Mouse (Mus musculus): ENCODE measurements around the gene Disp3. TPM values are rescaled to one million over a fixed set of nuclear protein-coding genes. Genes with fewer than 3 reads are reported as not detected.

Disp3 gene
- polyA plus RNA-seq, 1 experiment from 2014 or later, result 0.65 TPM

DNA sequence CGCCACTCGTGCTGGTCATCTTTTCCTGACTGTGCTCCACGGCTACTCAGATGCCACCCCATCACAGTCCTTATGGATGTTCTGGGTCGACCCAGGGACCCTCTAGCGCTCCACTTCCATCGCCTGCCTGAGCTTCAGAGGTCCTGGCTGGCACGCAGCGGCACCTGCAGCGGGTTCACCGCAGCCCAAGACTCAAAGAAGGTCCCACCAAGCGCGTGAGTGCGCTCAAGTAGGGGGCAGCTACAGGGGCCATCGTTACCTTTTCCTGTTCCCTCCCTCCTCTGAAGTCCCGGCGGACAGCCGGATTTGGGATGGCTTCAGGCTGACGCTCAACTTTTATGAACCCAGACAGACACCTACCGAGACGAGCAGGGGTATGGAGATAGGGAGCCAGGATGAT is 724 bp downstream of the Disp3 start:
- Histone ChIP-seq H3K36me3 (no peaks in the 10 kb centered on the region), H3K27me3 (peaks cover 45% of the 10 kb centered on the region), H3K9me3 (no peaks in the 10 kb centered on the region), H3K4me2 (replicated peaks) (peak overlapping the region; percentile 63), H3K27ac (no peak overlapping the region), H3K9ac (no peak overlapping the region), H3K4me1 (peaks cover 17% of the 10 kb centered on the region; the same call in 1 of the 2 replicates), H3K4me3 (peak overlapping the region; percentile 41)
- 2% methylated on average over 20 of the region's 20 CpGs for WGBS
- no peak for ATAC-seq (ENCODE audit: insufficient number of reproducible peaks, insufficient read depth, low FRiP score, low TSS enrichment)

DNA sequence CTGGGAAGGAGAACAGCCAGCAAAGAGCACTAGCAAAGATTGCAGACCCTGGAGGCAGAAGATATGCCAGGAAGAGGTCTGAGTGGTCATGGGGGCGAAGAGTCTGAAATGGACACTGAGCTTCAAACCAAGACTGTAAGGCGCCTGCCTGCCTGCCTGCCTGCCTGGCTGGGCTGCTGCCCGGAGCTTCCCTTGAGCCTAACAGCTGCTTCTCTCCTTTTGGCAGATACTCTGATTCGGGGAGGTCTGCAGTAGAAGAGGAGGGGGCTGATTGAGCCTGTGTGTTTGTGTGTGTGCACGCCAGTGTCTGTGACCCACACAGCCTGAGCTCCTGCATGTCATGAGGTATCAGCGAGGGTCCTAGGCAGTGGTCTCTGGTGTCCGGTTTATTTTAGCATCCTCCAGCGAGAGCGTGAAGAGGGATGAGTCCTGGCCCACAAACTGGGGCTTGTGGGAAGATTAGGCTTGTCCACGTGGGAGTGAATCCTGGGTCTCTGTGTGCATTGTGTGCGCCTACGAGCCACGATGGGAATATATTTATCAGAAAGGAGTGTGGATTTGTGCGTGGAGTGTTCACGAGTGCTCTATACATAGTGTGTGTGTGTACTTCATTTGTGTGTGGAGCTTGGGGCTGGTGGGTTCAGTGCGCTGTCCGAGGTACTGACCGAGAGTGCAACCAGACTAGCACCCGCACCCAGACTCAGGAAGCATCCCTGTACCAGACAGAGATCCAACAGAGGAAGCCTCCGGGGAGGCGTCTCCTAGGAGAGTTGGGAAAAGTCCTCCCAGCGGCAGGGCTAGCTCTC is 1.3 kb downstream of the Disp3 start:
- Histone ChIP-seq H3K9ac (no peak overlapping the region), H3K27me3 (peaks cover 45% of the 10 kb centered on the region)
- 20% methylated on average over 22 of the region's 22 CpGs for WGBS

DNA sequence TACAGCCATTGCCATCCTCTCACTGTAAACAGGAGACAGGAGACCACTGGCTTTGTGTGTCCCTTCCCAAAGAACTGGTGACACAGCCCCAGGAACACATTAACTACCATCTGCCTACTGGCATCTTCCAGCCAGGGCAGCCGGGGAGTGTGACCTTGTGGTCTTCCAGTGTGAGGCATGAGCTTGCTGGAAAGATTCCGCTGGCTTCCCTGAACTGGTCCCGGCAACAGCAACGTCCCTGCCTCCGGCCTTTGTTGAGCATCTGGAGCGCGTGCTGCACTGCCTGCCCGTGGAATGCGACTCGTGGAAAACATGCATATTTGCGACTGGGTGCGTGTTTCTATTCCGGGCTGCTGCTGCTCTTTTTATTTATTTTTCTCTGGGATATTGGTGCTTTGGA is 3.5 kb downstream of the Disp3 start:
- Histone ChIP-seq H3K4me3 (no peak overlapping the region), H3K9me3 (no peaks in the 10 kb centered on the region), H3K4me1 (peaks cover 17% of the 10 kb centered on the region; the same call in 1 of the 2 replicates), H3K4me2 (replicated peaks) (no peak overlapping the region), H3K36me3 (no peaks in the 10 kb centered on the region), H3K27ac (no peak overlapping the region), H3K9ac (no peak overlapping the region), H3K27me3 (peaks cover 43% of the 10 kb centered on the region)
- 41% methylated on average over 13 of the region's 13 CpGs for WGBS
- no peak for ATAC-seq (ENCODE audit: insufficient number of reproducible peaks, insufficient read depth, low FRiP score, low TSS enrichment)

More for the DNA sequence above, 1.3 kb downstream of the Disp3 start:
- H3K4me3 ChIP-seq, result no peak overlapping the region
- peak; percentile 73; the same call in 1 of the 2 replicates for ATAC-seq (ENCODE audit: insufficient number of reproducible peaks, insufficient read depth, low FRiP score, low TSS enrichment)
- H3K4me2 ChIP-seq (replicated peaks), result peak overlapping the region; percentile 63
- H3K27ac ChIP-seq, result no peak overlapping the region
- H3K9me3 ChIP-seq, result no peaks in the 10 kb centered on the region
- no peaks in the 10 kb centered on the region for H3K36me3 ChIP-seq
- H3K4me1 ChIP-seq, result peaks cover 17% of the 10 kb centered on the region; the same call in 1 of the 2 replicates

DNA sequence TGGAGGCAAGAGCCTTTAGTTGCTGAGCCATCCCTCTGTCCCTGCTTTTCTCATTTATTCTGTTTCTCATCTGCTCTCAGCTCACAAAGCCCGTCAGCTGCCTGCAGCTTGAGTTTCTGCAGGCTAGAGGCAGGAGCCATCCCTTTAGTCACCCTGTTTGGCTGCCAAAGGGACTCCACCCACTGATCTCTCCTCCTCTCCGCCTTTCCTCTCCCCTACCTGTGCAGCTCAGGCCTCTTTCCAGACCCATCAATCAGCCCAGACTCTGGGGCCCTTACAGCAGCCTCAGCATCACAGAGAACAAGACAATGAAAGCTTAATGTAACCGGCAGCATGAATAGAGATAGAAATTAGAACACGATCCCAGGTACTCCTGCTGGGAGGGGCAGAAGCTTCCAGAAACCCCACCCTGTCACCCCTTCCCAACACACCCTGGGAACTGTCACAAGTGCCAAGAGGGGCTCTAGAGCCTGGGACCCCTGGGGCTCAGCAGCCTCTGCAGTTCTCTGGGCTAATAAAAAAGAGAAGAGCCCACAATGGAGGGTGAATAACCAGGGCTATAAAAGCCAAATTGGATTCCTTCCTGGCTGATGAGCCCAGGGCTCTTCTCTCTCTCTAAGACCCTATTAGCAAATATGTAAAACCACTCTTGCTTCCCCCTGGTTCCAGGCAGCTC is 10.8 kb downstream of the Disp3 start:
- no peak overlapping the region for H3K9ac ChIP-seq
- ATAC-seq (ENCODE audit: insufficient number of reproducible peaks, insufficient read depth, low FRiP score, low TSS enrichment), result no peak
- H3K4me1 ChIP-seq, result no peaks in the 10 kb centered on the region
- no peak overlapping the region for H3K27ac ChIP-seq
- H3K4me2 ChIP-seq (replicated peaks), result no peak overlapping the region
- no peaks in the 10 kb centered on the region for H3K36me3 ChIP-seq
- peaks cover 39% of the 10 kb centered on the region for H3K27me3 ChIP-seq
- 32% methylated on average over 4 of the region's 4 CpGs for WGBS
- H3K4me3 ChIP-seq, result no peak overlapping the region
- no peaks in the 10 kb centered on the region for H3K9me3 ChIP-seq

DNA sequence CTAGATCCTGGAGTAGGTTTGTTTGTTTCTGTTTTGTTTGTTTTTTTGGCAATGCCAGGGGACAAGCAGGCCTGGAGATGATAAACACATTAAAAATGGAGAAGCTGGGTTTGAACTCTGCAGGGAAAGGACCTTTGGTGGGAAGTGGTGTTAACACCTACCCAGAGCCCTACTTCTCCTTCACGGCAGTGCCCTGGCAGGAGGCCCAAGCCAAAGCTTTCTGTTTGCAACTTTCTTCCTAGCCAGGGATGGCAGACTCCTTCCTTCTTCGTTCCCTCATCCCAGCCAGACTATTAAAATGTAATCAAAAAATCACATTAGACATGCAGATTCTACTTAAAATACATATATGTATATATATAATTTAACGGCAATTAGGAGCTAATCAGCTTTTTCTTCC is 13.1 kb downstream of the Disp3 start:
- WGBS, result 68% methylated on average over 3 of the region's 3 CpGs
- Histone ChIP-seq H3K27me3 (peaks cover 62% of the 10 kb centered on the region), H3K27ac (no peak overlapping the region), H3K4me3 (no peak overlapping the region), H3K9ac (no peak overlapping the region), H3K9me3 (no peaks in the 10 kb centered on the region), H3K4me1 (no peaks in the 10 kb centered on the region; the same call in 1 of the 2 replicates), H3K36me3 (no peaks in the 10 kb centered on the region), H3K4me2 (replicated peaks) (no peak overlapping the region)
- ATAC-seq (ENCODE audit: insufficient number of reproducible peaks, insufficient read depth, low FRiP score, low TSS enrichment), result no peak

DNA sequence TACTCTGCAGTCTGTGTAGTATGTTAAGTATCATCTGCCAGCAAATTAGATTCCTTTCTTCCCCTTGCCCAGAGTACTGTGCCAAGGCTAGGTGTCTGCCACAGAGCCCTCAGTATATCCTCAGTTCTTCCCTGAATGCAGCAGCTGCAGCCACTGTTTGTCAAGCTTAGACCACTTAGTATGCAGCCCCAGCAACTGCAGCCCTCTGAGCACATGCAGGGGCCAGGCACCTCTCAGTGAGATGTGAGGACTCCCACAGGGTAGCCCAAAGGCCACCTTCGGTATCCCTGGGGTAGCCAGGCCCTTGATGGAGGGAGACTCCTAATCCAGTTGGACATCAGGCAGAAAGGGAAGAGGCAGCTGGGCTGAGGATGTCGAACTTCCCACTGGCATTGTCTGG is 14.5 kb downstream of the Disp3 start:
- H3K4me1 ChIP-seq, result no peaks in the 10 kb centered on the region; the same call in 1 of the 2 replicates
- H3K9ac ChIP-seq, result no peak overlapping the region
- H3K27me3 ChIP-seq, result peaks cover 63% of the 10 kb centered on the region
- no peaks in the 10 kb centered on the region for H3K36me3 ChIP-seq
- no peak overlapping the region for H3K27ac ChIP-seq
- H3K9me3 ChIP-seq, result no peaks in the 10 kb centered on the region
- no peak overlapping the region for H3K4me2 ChIP-seq (replicated peaks)
- ATAC-seq (ENCODE audit: insufficient number of reproducible peaks, insufficient read depth, low FRiP score, low TSS enrichment), result no peak
- no peak overlapping the region for H3K4me3 ChIP-seq
- WGBS, result 13% methylated on average over 2 of the region's 2 CpGs

DNA sequence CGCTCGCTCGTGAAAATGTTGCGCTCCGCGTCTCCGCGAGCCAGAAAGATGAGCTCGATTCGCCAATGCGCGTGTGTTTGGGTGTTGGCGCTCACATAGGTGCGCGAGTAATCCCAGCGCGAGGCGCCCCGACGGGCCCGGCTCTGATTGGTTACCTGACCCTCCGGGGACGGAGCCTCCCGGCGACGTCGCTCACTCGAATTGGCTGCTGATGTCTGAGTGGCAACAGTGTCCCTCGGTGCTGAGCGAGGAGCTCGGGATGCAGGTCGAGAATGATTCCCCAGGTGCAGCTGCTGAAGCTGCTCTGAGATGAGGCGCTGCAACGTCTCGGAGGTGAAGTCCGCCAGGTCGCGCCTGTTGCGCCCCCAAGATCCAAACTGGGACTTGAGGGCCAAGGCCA is 16.1 kb downstream of the Disp3 start:
- 8% methylated on average over 39 of the region's 39 CpGs for WGBS
- no peak for ATAC-seq (ENCODE audit: insufficient number of reproducible peaks, insufficient read depth, low FRiP score, low TSS enrichment)
- H3K36me3 ChIP-seq, result no peaks in the 10 kb centered on the region
- no peaks in the 10 kb centered on the region; the same call in 1 of the 2 replicates for H3K4me1 ChIP-seq
- no peaks in the 10 kb centered on the region for H3K9me3 ChIP-seq
- H3K9ac ChIP-seq, result no peak overlapping the region
- H3K4me2 ChIP-seq (replicated peaks), result peak overlapping the region; percentile 29
- H3K27me3 ChIP-seq, result peaks cover 57% of the 10 kb centered on the region
- H3K27ac ChIP-seq, result no peak overlapping the region
- peak overlapping the region; percentile 11 for H3K4me3 ChIP-seq

DNA sequence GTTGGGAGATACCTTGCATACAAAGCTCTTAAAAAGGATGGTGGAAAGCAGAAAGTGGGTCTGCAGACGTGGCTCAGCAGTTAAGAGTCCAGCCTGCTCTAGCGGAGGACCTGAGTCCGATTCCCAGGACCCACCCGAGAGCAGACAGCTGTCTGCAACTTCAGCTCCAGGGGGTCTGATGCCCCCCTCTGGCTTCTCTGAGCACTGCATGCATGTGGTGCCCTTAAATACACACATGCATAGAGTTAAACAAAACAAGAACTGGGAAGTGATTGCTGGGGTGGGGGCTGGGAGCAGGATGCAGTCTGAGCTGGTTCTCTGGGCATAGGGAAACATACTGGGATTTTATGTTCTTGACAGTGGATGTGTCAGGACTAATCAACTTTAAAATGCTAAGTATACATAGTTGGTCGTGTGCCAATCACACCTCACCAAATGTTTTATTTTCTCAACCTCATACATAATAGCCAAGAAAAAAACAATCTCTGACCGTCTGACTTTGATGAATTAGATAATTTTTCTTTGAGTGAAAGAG is 20.7 kb downstream of the Disp3 start:
- WGBS, result 87% methylated on average over 6 of the region's 6 CpGs
- Histone ChIP-seq H3K4me1 (no peaks in the 10 kb centered on the region; the same call in 1 of the 2 replicates), H3K27me3 (peaks cover 25% of the 10 kb centered on the region), H3K4me2 (replicated peaks) (no peak overlapping the region), H3K9ac (no peak overlapping the region), H3K4me3 (no peak overlapping the region), H3K36me3 (no peaks in the 10 kb centered on the region), H3K9me3 (0 out of 2 replicates have a peak, but pooled peaks cover 4% of the 10 kb centered on the region), H3K27ac (no peak overlapping the region)
- ATAC-seq (ENCODE audit: insufficient number of reproducible peaks, insufficient read depth, low FRiP score, low TSS enrichment), result no peak

DNA sequence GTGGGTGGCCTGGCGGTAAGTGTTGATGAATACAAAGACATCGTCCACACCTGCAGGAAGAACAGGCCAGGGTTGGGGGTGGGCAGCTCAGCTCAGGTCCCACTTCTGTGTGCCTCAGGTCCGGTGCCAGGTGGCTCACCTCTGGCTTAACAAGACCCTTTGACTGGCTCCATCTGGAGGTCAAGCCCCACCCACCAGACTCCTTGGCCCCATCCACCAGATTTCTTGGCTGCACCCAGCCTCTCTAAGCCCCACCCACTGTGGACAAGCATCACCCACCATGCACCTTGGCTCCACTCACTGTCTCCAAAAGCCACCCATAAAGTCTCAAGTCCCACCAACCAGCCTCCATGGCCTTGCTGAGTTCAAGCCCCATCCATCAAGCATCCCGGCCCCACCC is 27.8 kb downstream of the Disp3 start:
- no peak for ATAC-seq (ENCODE audit: insufficient number of reproducible peaks, insufficient read depth, low FRiP score, low TSS enrichment)
- WGBS, result 89% methylated on average over 4 of the region's 4 CpGs
- Histone ChIP-seq H3K9ac (no peak overlapping the region), H3K27ac (no peak overlapping the region), H3K4me2 (replicated peaks) (no peak overlapping the region), H3K27me3 (no peaks in the 10 kb centered on the region), H3K4me3 (no peak overlapping the region), H3K9me3 (no peaks in the 10 kb centered on the region), H3K36me3 (no peaks in the 10 kb centered on the region), H3K4me1 (no peaks in the 10 kb centered on the region)

DNA sequence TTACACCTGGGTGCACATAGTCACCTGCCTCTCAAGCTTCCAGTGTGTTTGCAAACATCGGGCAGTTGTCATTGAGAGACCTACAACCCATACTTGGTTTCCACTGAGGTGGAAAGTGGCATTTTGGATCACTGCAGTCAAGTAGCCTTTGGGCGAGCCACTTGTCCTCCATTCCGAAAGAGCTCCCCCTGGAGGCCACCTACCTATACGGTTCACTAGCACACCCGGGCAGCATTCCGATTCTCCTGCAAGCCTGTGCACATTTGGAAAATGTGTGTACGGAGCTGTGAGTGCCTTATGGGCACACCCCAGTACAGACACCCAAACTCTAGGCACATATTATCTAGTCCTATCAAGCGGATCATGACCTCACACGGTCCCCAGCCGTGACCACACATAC is 38.4 kb downstream of the Disp3 start:
- Histone ChIP-seq H3K27ac (no peak overlapping the region), H3K9ac (no peak overlapping the region), H3K27me3 (no peaks in the 10 kb centered on the region), H3K4me1 (no peaks in the 10 kb centered on the region), H3K9me3 (no peaks in the 10 kb centered on the region), H3K4me3 (no peak overlapping the region), H3K4me2 (replicated peaks) (no peak overlapping the region), H3K36me3 (no peaks in the 10 kb centered on the region)
- ATAC-seq (ENCODE audit: insufficient number of reproducible peaks, insufficient read depth, low FRiP score, low TSS enrichment), result no peak
- WGBS, result 42% methylated on average over 10 of the region's 10 CpGs

DNA sequence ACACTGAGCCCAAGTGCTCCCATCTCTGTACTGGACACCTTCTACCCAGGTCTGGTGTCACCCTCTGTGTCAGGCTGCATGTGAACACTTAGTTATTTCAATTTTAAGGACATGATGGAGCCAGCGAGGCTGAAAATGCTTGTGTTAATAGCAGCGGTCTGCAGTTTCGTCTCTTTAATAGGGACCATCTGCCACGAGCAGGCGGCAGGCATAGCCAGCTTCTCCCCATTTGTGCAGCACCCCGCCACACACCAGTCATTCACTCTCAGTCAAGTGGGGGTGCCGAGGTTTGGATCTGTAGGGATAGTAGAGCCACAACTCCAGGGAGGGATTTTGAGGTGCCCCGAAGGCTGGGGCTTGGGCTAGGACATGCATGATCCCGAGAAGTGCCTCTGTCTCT is 47.4 kb downstream of the Disp3 start:
- Histone ChIP-seq H3K4me1 (no peaks in the 10 kb centered on the region), H3K27ac (no peak overlapping the region), H3K9me3 (no peaks in the 10 kb centered on the region), H3K4me2 (replicated peaks) (no peak overlapping the region), H3K4me3 (no peak overlapping the region), H3K9ac (no peak overlapping the region), H3K27me3 (no peaks in the 10 kb centered on the region), H3K36me3 (no peaks in the 10 kb centered on the region)
- WGBS, result 56% methylated on average over 9 of the region's 9 CpGs
- 0 out of 2 replicates have a peak, but pooled peaks have one; percentile 10 for ATAC-seq (ENCODE audit: insufficient number of reproducible peaks, insufficient read depth, low FRiP score, low TSS enrichment)

All from embryonic facial prominence, embryonic 12.5 days (tissue).